ENCODE assay signal across 33 mouse cellular contexts in the genomic region with DNA sequence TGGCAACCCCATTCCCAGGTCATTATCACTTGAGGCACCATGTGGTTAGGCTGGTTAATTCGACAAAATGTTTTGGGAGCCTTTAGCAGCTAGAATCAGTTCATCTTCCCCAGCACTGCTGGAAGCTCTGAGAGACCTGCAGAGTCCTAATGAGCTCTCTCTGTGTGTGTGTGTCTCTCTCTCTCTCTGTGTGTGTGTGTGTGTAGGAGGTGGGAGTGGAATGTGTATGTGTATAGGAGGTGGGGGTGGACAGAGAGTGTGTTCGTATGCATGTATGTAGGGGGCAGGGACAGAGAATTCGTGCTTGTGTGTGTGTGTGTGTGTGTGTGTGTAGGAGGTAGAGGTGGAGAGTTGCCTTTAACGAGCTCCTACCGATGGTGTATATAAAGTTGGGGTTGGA. TPM values are rescaled to one million over a fixed set of nuclear protein-coding genes. Genes with fewer than 3 reads are reported as not detected.
A peak's percentile ranks its signal among the peaks of the same experiment; 100 is the strongest.
DNase-seq lines count a peak whose midpoint lies in the region; ATAC-seq and TF ChIP-seq lines count a peak whose summit lies in the region.
"Had no signal": no experiment of that assay in that cellular context is flagged by ENCODE, and none has a peak within 500 bp of the region (broad histone marks: within the 10 kb centered on the region; RNA-seq: fewer than 3 reads in every experiment).

No protein-coding gene starts in this region.

- H3K4me2 ChIP-seq in forebrain, embryonic 16.5 days (ENCODE audit: low read length): no peak overlapping the region
- no peak overlapping the region for H3K4me2 ChIP-seq in forebrain, embryonic 14.5 days (ENCODE audit: low read length)
- H3K4me2 ChIP-seq in midbrain, embryonic 11.5 days: no peak overlapping the region
- no peak overlapping the region for H3K4me2 ChIP-seq in midbrain, embryonic 15.5 days
- no peak overlapping the region for H3K4me2 ChIP-seq in hindbrain, postnatal 0 days (ENCODE audit: low read depth, low read length)

- H3K9ac ChIP-seq in forebrain, embryonic 16.5 days (replicated peaks; ENCODE audit: low read depth, low read length): no peak overlapping the region
- no peak overlapping the region for H3K9ac ChIP-seq in forebrain, embryonic 14.5 days (ENCODE audit: low read length)
- H3K9ac ChIP-seq in midbrain, embryonic 11.5 days (ENCODE audit: low read length): no peak overlapping the region
- H3K9ac ChIP-seq in midbrain, embryonic 15.5 days: no peak overlapping the region
- no peak overlapping the region for H3K9ac ChIP-seq in hindbrain, postnatal 0 days (replicated peaks; ENCODE audit: low read length)
- H3K9ac ChIP-seq: forebrain, postnatal 0 days; liver, embryonic 14.5 days had no signal

- no peaks in the 10 kb centered on the region for H3K36me3 ChIP-seq in forebrain, embryonic 16.5 days (ENCODE audit: control insufficient read depth, insufficient read depth)
- H3K36me3 ChIP-seq in forebrain, embryonic 14.5 days (ENCODE audit: control insufficient read depth, insufficient read depth, low read length): no peaks in the 10 kb centered on the region
- H3K36me3 ChIP-seq in midbrain, embryonic 11.5 days (ENCODE audit: control insufficient read depth, insufficient read depth, low read length): no peaks in the 10 kb centered on the region
- no peaks in the 10 kb centered on the region for H3K36me3 ChIP-seq in midbrain, embryonic 15.5 days (replicated peaks)
- no peaks in the 10 kb centered on the region for H3K36me3 ChIP-seq in hindbrain, postnatal 0 days (ENCODE audit: insufficient read depth, low read length)

- TF ChIP-seq CTCF in hindbrain, postnatal 0 days (IDR thresholded peaks at IDR 0.05; ENCODE audit: low read depth): no peak

- ATAC-seq in forebrain, embryonic 16.5 days: 0 out of 2 replicates have a peak, but pooled peaks have one; percentile 23
- ATAC-seq in forebrain, embryonic 14.5 days: no peak
- peak; percentile 35; the same call in 1 of the 2 replicates for ATAC-seq in midbrain, embryonic 11.5 days (ENCODE audit: low FRiP score)
- ATAC-seq in midbrain, embryonic 15.5 days (replicated peaks): no peak
- peak; percentile 7; the same call in 1 of the 2 replicates for ATAC-seq in hindbrain, postnatal 0 days
- ATAC-seq: forebrain, postnatal 0 days; intestine, postnatal 0 days had no signal

- no peak overlapping the region for H3K4me3 ChIP-seq in forebrain, embryonic 16.5 days (replicated peaks; ENCODE audit: low read length)
- H3K4me3 ChIP-seq in forebrain, embryonic 14.5 days (ENCODE audit: low read depth, low read length): no peak overlapping the region
- H3K4me3 ChIP-seq in midbrain, embryonic 11.5 days (ENCODE audit: low read depth, low read length): no peak overlapping the region
- H3K4me3 ChIP-seq in midbrain, embryonic 15.5 days: no peak overlapping the region
- H3K4me3 ChIP-seq in hindbrain, postnatal 0 days (ENCODE audit: low read length): no peak overlapping the region
- H3K4me3 ChIP-seq: erythroblast, embryonic 14.5 days had no signal

- DNase-seq in forebrain, embryonic 14.5 days (ENCODE audit: low spot score): no peak
- no peak for DNase-seq in midbrain, embryonic 11.5 days (ENCODE audit: low spot score, missing footprints)
- peak; percentile 5 for DNase-seq in hindbrain, postnatal 0 days (ENCODE audit: low spot score)
- no peak for DNase-seq in spleen, adult 18-20 months
- no peak for DNase-seq in layer of hippocampus, adult 9-11 months
- DNase-seq: adrenal gland, postnatal 14 days; cerebellum, adult 18-20 months; cerebellum, postnatal 10 days; forebrain, postnatal 0 days; gastrocnemius, postnatal 14 days; heart, postnatal 14 days; kidney, postnatal 14 days; liver; lung, adult 2 months; lung, postnatal 10 days; right cerebral cortex, adult 18-20 months; thymus, adult 2 months; thymus, postnatal 36 days had no signal

- 33% methylated on average over 5 of the region's 5 CpGs for WGBS in forebrain, embryonic 16.5 days
- WGBS in forebrain, embryonic 14.5 days: 43% methylated on average over 5 of the region's 5 CpGs
- WGBS in midbrain, embryonic 11.5 days: 43% methylated on average over 5 of the region's 5 CpGs
- 40% methylated on average over 5 of the region's 5 CpGs for WGBS in midbrain, embryonic 15.5 days
- 55% methylated on average over 5 of the region's 5 CpGs for WGBS in hindbrain, postnatal 0 days

- no peaks in the 10 kb centered on the region for H3K27me3 ChIP-seq in forebrain, embryonic 16.5 days (replicated peaks; ENCODE audit: control insufficient read depth, insufficient read depth, low read length)
- no peaks in the 10 kb centered on the region for H3K27me3 ChIP-seq in forebrain, embryonic 14.5 days (replicated peaks; ENCODE audit: control insufficient read depth, insufficient read depth, low read length)
- H3K27me3 ChIP-seq in midbrain, embryonic 11.5 days (ENCODE audit: control insufficient read depth, insufficient read depth, low read length): no peaks in the 10 kb centered on the region
- H3K27me3 ChIP-seq in midbrain, embryonic 15.5 days (replicated peaks): no peaks in the 10 kb centered on the region
- H3K27me3 ChIP-seq in hindbrain, postnatal 0 days (ENCODE audit: insufficient read depth, low read length): no peaks in the 10 kb centered on the region

- H3K27ac ChIP-seq in forebrain, embryonic 16.5 days (ENCODE audit: low read length): no peak overlapping the region
- no peak overlapping the region for H3K27ac ChIP-seq in forebrain, embryonic 14.5 days (ENCODE audit: low read depth, low read length)
- H3K27ac ChIP-seq in midbrain, embryonic 11.5 days (ENCODE audit: low read depth, low read length): no peak overlapping the region
- no peak overlapping the region for H3K27ac ChIP-seq in midbrain, embryonic 15.5 days
- H3K27ac ChIP-seq in hindbrain, postnatal 0 days: no peak overlapping the region
- H3K27ac ChIP-seq: liver, embryonic 14.5 days; macrophage had no signal

- no peaks in the 10 kb centered on the region for H3K4me1 ChIP-seq in forebrain, embryonic 16.5 days (replicated peaks; ENCODE audit: control insufficient read depth, insufficient read depth, low read length)
- no peaks in the 10 kb centered on the region for H3K4me1 ChIP-seq in forebrain, embryonic 14.5 days (ENCODE audit: control insufficient read depth, insufficient read depth, low read length)
- H3K4me1 ChIP-seq in midbrain, embryonic 11.5 days (ENCODE audit: control insufficient read depth, insufficient read depth, low read length): no peaks in the 10 kb centered on the region
- no peaks in the 10 kb centered on the region for H3K4me1 ChIP-seq in midbrain, embryonic 15.5 days
- no peaks in the 10 kb centered on the region for H3K4me1 ChIP-seq in hindbrain, postnatal 0 days (ENCODE audit: insufficient read depth, low read length)

- no peaks in the 10 kb centered on the region for H3K9me3 ChIP-seq in forebrain, embryonic 16.5 days (ENCODE audit: control insufficient read depth, low read length)
- no peaks in the 10 kb centered on the region for H3K9me3 ChIP-seq in forebrain, embryonic 14.5 days (replicated peaks; ENCODE audit: control insufficient read depth, low read length)
- no peaks in the 10 kb centered on the region for H3K9me3 ChIP-seq in midbrain, embryonic 11.5 days (ENCODE audit: control insufficient read depth, low read length)
- no peaks in the 10 kb centered on the region for H3K9me3 ChIP-seq in midbrain, embryonic 15.5 days
- no peaks in the 10 kb centered on the region for H3K9me3 ChIP-seq in hindbrain, postnatal 0 days (ENCODE audit: low read length)

RNA-seq across cellular contexts. Expression of gene 6030498E09Rik, which starts 42.4 kb away (rescaled TPM):
- not detected in 2 replicates for polyA plus RNA-seq in forebrain, embryonic 16.5 days (2015; fragmentation: Nextera tagmentation; extraction: Ambion mirVana)
- polyA plus RNA-seq in forebrain, embryonic 14.5 days (2014; fragmentation: Nextera tagmentation; extraction: Ambion mirVana): 0.25 TPM in 1 of 2 replicates, not detected in the other
- polyA plus RNA-seq in midbrain, embryonic 11.5 days (2014; fragmentation: Nextera tagmentation; extraction: Ambion mirVana): not detected in 2 replicates
- not detected in 2 replicates for polyA plus RNA-seq in midbrain, embryonic 15.5 days (2015; fragmentation: Nextera tagmentation; extraction: Ambion mirVana)
- total RNA-seq in hindbrain, postnatal 0 days (2014; rRNA removed): 0.10 TPM in 1 of 2 replicates, not detected in the other
- polyA plus RNA-seq in hindbrain, postnatal 0 days (2015; fragmentation: Nextera tagmentation; extraction: Ambion mirVana): 0.25 TPM in 1 of 2 replicates, not detected in the other
- total RNA-seq: adrenal gland, postnatal 14 days; gastrocnemius, postnatal 14 days; granulocyte monocyte progenitor cell, adult 5-6 weeks; heart, postnatal 14 days; layer of hippocampus, postnatal 10 days; left cerebral cortex, adult 18-20 months; left cerebral cortex, postnatal 14 days had no signal
- polyA plus RNA-seq: embryonic facial prominence, embryonic 14.5 days; erythroblast, embryonic 14.5 days; kidney, embryonic 14.5 days; limb, embryonic 11.5 days; lung, adult 2 months; macrophage; neural tube, embryonic 11.5 days; spleen, adult 2 months; thymus, adult 2 months had no signal

Comparison
In these comparisons a context has a peak if more than half of its experiments do, and no peak if none do; other contexts are left out.
1. ATAC-seq: peak in forebrain, embryonic 16.5 days (single experiment), midbrain, embryonic 11.5 days (single experiment) and hindbrain, postnatal 0 days (single experiment); none in forebrain, embryonic 14.5 days (single experiment) and midbrain, embryonic 15.5 days (single experiment).